Mouse (Mus musculus): ENCODE data around the gene Rbfox1.

The Rbfox1 gene

GRCm38 (mm10) chr16:6964720-6965583 is 1079.8 kb downstream of the Rbfox1 start:
- DNase-seq: no peak

- no peak for DNase-seq
These were observed 1084.8 kb downstream of the Rbfox1 start for GRCm38 (mm10) chr16:6969986-6970385.

GRCm38 (mm10) chr16:6976341-6976740 is 1091.2 kb downstream of the Rbfox1 start:
- no peak for DNase-seq

- DNase-seq: no peak
These were observed 1098.8 kb downstream of the Rbfox1 start for GRCm38 (mm10) chr16:6983947-6984346.

GRCm38 (mm10) chr16:6986031-6986430 is 1100.9 kb downstream of the Rbfox1 start:
- DNase-seq: no peak

DNA sequence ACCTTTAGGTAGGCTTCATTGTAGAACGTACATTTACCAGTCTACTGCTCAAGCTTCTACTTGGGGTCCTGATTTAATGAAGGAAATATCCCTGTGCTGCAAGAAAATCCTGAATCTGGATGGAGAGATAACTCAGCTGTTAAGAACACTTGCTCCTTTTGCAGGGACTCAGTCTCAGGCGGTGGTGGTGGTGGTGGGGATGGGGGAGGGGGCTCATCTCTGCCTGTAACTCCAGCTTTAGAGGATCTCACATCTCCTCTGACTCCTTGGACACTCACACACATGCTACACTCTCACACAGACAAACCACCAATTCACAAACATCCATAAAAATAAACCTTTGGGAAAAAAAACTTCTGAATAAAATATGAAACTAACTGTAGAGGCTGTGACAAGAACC is 1101.3 kb downstream of the Rbfox1 start:
- no peak for DNase-seq

- no peak for DNase-seq
These were observed 1107.1 kb downstream of the Rbfox1 start for GRCm38 (mm10) chr16:6992251-6992650.

GRCm38 (mm10) chr16:6993180-6993579 is 1108.0 kb downstream of the Rbfox1 start:
- DNase-seq: no peak

GRCm38 (mm10) chr16:6997109-6997508 is 1112.0 kb downstream of the Rbfox1 start:
- DNase-seq: no peak

DNA sequence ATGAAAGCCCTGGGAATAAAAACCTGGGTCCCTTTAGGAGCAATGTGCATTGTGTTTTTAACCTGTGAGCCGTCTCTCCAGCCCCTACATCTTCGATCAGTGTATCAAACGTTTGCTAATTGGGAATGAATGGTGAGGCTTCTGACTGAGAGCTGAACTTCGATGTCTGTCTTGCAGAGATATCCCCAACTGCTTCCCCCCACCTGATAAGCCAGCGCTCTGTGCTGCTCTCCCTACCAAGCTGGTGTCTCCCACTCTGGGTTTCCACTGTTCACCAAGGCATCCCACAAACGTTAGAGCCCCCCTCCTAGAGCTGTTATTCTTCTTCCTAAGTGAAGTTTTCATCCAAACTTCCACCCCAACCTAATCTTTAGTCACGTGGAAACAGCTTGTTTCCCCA is 1112.7 kb downstream of the Rbfox1 start:
- no peak for DNase-seq

- no peak for DNase-seq
These were observed 1119.4 kb downstream of the Rbfox1 start for GRCm38 (mm10) chr16:7004565-7004964.

GRCm38 (mm10) chr16:7005478-7005877 is 1120.3 kb downstream of the Rbfox1 start:
- DNase-seq: no peak

GRCm38 (mm10) chr16:7017310-7017709 is 1132.2 kb downstream of the Rbfox1 start:
- DNase-seq: no peak

DNA sequence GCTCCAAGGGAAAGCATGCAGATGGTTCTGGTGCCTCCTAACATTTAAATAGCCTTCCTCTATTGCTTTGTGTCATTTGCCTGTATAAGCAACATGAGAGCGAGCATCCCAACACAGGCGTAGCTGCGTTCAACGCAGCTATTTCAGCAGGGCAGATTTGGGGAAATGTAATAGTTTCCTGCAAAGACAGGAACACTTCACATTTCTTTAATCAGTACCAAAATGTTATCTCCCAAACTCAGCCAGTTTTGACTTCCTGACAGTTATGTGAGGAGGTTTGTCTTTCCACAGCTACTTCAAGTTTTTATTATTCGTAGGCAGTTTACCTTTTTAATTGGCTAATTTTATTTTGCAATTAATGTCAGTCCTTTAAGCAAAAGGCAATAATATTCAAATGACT is 1149.1 kb downstream of the Rbfox1 start:
- no peak for DNase-seq

- DNase-seq: no peak
These were observed 1151.4 kb downstream of the Rbfox1 start for GRCm38 (mm10) chr16:7036566-7036965.

DNA sequence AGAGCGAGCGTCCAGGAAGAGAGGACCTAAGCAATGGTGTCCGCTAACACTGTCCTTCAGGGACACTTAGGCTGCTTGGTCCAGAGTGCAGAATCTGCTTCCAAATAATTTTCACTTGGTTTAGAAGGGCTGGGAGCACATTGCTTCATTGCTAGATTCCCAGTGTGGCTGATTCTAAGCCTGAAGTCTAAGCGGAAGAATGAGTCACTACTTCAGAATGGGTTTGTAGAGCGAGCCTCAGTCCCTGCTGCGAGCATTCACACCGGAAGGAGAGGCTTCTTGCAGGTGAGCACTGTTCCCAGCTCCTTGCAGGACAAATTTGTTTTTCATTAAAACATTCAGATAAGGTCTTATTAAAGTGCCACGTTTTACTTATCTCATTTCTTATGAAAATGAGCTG is 1151.8 kb downstream of the Rbfox1 start:
- no peak for DNase-seq

GRCm38 (mm10) chr16:7038639-7039260 is 1153.6 kb downstream of the Rbfox1 start:
- no peak for DNase-seq

DNA sequence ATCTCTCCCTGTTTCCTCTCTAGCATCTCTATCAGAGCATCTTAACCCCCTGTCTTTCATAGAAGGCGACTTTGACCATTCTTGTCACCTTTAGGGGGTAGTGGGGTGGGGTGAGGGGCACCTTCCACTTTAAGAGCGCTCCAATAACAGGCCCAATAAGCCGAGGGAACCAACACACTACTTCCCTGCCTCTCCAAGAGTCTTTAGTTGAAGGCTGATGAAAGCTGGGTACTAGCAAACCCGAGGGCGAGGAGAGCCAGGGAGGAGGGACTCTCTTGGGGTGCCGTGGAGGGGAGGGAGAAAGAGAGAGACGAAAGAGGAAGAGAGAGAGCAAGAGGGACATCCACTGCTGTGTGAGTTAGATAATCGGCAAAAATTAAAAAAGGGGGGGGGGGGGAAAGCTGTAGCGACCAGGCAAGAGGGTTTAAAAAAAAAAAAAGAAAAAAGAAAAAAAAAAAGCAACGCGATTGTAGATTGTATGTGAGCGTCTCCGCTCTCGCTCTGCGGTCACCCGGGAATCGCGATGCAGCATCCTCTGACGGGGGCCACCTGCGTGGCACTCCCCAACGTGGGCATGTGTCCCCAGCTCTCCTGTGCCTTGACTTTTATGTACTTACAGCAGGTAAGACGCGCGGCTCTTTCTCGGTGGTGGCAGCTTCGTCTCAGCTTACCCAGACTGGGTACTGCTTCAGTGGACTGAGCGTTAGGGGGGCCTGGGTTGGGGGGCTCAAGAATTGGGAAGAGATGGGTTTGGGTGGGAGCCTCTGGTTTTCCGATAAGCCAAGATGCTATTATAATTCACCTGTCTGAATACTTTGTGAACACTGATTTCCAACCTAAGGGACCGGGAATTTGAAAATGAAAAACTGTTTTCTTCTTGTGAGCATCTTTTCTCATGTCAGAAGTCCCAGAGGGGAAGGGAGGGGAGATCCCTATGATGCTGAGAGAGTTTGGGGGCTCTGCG is 1154.5 kb downstream of the Rbfox1 start:
- DNase-seq: no peak

DNA sequence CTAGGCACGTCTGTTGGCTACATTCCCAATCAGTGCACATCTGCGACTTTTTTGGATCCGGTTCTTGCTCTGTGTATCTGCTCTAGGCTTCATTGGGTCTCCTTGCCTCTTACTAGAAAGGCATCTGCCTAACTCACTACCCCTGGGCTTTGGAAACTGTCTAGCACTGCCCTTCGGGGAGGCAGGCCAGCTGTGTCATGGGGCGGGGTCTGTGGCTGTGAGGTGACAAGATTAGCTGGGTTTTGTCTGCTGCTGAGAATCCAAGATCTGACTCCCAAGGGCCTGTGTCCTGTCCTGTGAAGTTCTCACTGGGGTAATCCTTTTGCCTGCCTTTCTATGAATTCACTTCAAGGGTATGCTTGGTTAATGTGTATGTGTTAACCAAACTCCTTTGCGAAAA is 1155.5 kb downstream of the Rbfox1 start:
- no peak for DNase-seq

DNA sequence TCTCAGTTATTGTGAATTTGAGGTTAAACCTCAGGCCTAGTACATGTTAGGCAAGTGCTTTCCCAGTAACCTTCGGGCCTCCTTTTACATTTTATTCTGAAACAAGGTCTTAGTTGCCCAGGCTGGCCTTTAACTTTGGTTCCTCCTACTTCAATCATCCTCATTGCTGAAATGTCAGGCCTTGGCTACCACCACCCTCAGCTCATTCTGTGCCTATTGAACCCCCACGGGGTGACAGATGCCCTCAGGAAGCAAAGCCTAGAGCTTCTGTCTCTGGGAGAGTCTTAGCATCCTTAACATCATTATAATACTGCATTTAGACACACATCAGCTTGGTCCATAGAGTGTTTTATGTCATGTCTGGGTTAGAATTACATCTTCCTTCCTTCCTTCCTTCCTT is 1162.3 kb downstream of the Rbfox1 start:
- no peak for DNase-seq

GRCm38 (mm10) chr16:7049162-7049971 is 1164.2 kb downstream of the Rbfox1 start:
- no peak for DNase-seq

GRCm38 (mm10) chr16:7050945-7051344 is 1165.8 kb downstream of the Rbfox1 start:
- no peak for DNase-seq

All from thymus, adult 18-20 months (tissue).